Mouse (Mus musculus) stomach, postnatal 0 days (tissue): ENCODE data around the gene Ift88.

ENCODE experiments used
- CTCF ChIP-seq: IDR thresholded peaks from 2 replicates; pipeline ENCODE4 v1.5.1; 2016; ENCODE audit warnings: antibody characterized with exemption, low read depth, mild to moderate bottlenecking, moderate library complexity
- EP300 ChIP-seq: optimal IDR thresholded peaks from 2 replicates; pipeline ENCODE3; 2016; ENCODE audit warnings: antibody characterized with exemption

- peak; percentile 66 for TF ChIP-seq CTCF
- no peak for TF ChIP-seq EP300
These were observed 16.5 kb upstream of the Ift88 start for GRCm38 (mm10) chr14:57407039-57407987.
